Mouse (Mus musculus) heart, adult 2 months (tissue): ENCODE measurements at regions not wholly inside any gene's neighbourhood (a gene's known extent, or its start where the extent isn't known, plus 50 kb on each side); places are given as distances from the start of the nearest gene placed in this dataset.
A peak's percentile ranks its signal among the peaks of the same experiment; 100 is the strongest.

Experiments
- DNase-seq, 2 experiments: peaks; one replicate each; pipeline ENCODE4 v3.0.0; 2021
- H3K27ac ChIP-seq: fragments of 200-600 bp; 2 replicates; pipeline ENCODE4 v1.8.1; 2022
- H3K27me3 ChIP-seq: fragments of 200-500 bp; 2 replicates; pipeline ENCODE4 v1.6.1; 2012; ENCODE audit warnings: mild to moderate bottlenecking, low read length, inconsistent platforms, mixed read lengths; ENCODE audit not compliant: control insufficient read depth, insufficient read depth
- H3K36me3 ChIP-seq: fragments of 200-500 bp; 2 replicates; pipeline ENCODE4 v1.6.1; 2012; ENCODE audit warnings: low read length, inconsistent platforms; ENCODE audit not compliant: control insufficient read depth, insufficient read depth
- H3K4me1 ChIP-seq: fragments of 200-500 bp; 2 replicates; pipeline ENCODE4 v1.6.1; 2011; ENCODE audit warnings: low read length; ENCODE audit not compliant: control insufficient read depth, insufficient read depth
- H3K4me3 ChIP-seq: fragments of 200-600 bp; 2 replicates; pipeline ENCODE4 v1.8.1; 2022
- H3K79me2 ChIP-seq: fragments of 200-500 bp; replicated peaks from 2 replicates; pipeline ENCODE4 v1.6.1; 2012; ENCODE audit warnings: mild to moderate bottlenecking, inconsistent platforms, low read length, moderate library complexity, mixed read lengths; ENCODE audit not compliant: control insufficient read depth, insufficient read depth
- H3K9ac ChIP-seq: fragments of 200-500 bp; 2 replicates; pipeline ENCODE4 v1.6.1; 2012; ENCODE audit warnings: low read depth, mild to moderate bottlenecking, control low read depth, inconsistent platforms, low read length, mixed read lengths
- CTCF ChIP-seq: fragments of 200-600 bp; IDR thresholded peaks from 2 replicates; pipeline ENCODE4 v1.8.1; 2022; ENCODE audit warnings: antibody characterized with exemption, mild to moderate bottlenecking, moderate library complexity
- EP300 ChIP-seq: fragments of 200-500 bp; IDR thresholded peaks from 2 replicates; pipeline ENCODE4 v1.6.1; 2011; ENCODE audit warnings: low read depth, low read length, control low read depth; ENCODE audit not compliant: insufficient read depth
- POLR2A ChIP-seq: fragments of 200-500 bp; IDR thresholded peaks from 2 replicates; pipeline ENCODE4 v1.6.1; 2011; ENCODE audit warnings: mild to moderate bottlenecking, low read depth, low read length, control low read depth; ENCODE audit not compliant: insufficient read depth
- WGBS: fragments of 180-500 bp; shearing (Covaris S2); methylation state at CpG from one replicate; pipeline ENCODE4 v1.1.7; 2018; 5-methylcytosine and 5-hydroxymethylcytosine counted together
- intact Hi-C: fragments of 180-260 bp; cut with DNase I; formaldehyde crosslinking; loops from one replicate; pipeline ENCODE4 v1.15.1; 2025

DNA sequence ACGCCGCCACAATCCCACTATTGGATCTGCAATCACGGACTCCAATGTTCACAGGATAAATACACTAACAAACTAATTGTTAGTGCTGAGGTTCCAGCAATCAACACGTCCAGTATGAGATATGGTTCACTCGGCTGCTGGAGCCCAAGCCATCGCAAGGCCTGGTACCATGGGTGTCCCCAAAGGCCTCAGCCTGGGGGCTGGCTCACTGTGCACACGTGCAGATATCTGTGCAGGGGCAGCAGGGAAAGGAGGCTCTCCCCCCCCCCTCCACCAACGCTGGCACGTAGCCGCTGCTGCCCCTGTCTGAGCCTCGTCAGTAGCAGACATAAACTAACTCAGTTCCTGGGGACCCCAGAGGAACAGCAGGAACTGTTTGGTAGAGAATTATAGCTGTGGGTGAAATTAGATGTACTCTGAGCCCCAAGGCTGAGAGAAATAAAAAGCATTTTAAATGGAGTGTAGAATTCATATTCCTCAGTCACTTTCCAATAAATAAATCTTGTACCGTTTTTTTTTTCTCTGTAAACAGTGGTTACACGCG, 210.3 kb upstream of the Mvb12b start:
- Histone ChIP-seq H3K27me3 (no peaks in the 10 kb centered on the region), H3K9ac (no peak overlapping the region), H3K27ac (no peak overlapping the region), H3K36me3 (no peaks in the 10 kb centered on the region), H3K4me3 (no peak overlapping the region), H3K4me1 (no peaks in the 10 kb centered on the region), H3K79me2 (no peaks in the 10 kb centered on the region)
- DNase-seq, result no peak
- intact Hi-C loops, result no loop called here
- TF ChIP-seq CTCF, result no peak
- TF ChIP-seq POLR2A, result no peak
- no peak for TF ChIP-seq EP300
- WGBS, result 73% methylated on average over 14 of the region's 14 CpGs

DNA sequence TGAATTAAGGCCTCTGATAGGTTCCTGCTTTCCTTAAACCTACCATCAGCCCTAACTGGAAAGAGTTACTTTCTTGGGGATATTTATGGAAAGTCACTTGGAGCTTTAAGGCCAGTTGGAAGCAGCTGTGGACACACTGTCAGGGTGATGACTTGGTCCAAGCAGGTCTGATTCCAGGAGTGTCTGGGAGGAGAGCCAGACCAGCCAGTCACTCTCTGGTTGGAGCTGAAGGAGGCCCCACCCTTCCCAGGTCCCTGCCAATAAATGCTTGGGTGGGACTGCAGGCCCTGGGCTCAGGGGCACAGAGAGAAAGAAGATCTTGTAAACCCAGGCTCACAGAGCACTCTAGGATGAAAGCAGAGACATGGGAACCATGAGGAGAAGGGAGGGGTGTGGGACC, 208.8 kb upstream of the Mvb12b start:
- intact Hi-C loops, result no loop called here
- Histone ChIP-seq H3K9ac (no peak overlapping the region), H3K4me1 (no peaks in the 10 kb centered on the region), H3K27me3 (no peaks in the 10 kb centered on the region), H3K79me2 (no peaks in the 10 kb centered on the region), H3K36me3 (no peaks in the 10 kb centered on the region), H3K4me3 (no peak overlapping the region), H3K27ac (no peak overlapping the region)
- peak; percentile 45 to 58 for DNase-seq
- TF ChIP-seq CTCF (no peak), POLR2A (no peak), EP300 (no peak)

DNA sequence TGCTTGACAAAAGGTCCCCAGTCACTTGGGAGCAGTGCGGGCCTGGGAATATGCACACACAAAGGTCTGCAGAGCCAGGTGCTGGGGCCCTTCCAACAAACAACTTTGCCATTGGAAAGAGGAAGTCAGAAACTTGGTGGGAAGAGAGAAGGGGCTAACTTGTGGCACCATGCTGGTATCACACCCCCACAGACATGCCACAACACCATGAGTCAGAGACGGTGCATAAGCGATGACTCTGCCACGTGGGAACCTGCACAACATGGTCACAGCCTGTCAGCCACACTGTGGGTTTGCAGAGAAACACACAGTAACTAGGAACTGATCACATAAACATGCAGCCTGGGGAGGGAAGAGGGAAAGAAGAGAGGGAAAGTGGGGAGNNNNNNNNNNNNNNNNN, 201.1 kb upstream of the Mvb12b start:
- DNase-seq, result no peak
- Histone ChIP-seq H3K79me2 (no peaks in the 10 kb centered on the region), H3K27me3 (no peaks in the 10 kb centered on the region), H3K4me3 (no peak overlapping the region), H3K36me3 (no peaks in the 10 kb centered on the region), H3K4me1 (no peaks in the 10 kb centered on the region), H3K27ac (no peak overlapping the region), H3K9ac (no peak overlapping the region)
- intact Hi-C loops, result no loop called here
- 58% methylated on average over 4 of the region's 4 CpGs for WGBS
- TF ChIP-seq POLR2A, result no peak
- no peak for TF ChIP-seq EP300

DNA sequence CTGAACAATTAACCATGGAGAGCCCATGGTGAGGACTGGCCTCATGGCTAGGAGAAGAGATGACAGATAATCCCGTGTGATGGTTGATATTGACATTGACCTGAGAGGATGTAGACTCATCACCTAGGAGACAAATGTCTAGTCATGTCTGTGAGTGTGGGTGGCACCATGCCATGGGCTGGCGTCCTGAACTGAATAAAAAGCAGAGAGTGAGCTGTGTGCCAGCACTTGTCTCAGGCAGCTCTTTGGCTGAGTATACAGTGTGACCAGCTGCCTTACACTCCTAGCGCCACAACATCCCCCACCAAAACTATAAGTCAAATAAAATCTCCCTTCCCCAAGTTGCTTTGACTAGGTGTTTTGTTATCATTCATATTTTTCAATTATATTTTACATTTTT, 198.4 kb upstream of the Mvb12b start:
- no peak overlapping the region for H3K4me3 ChIP-seq
- 70% methylated on average over 3 of the region's 3 CpGs for WGBS
- H3K9ac ChIP-seq, result no peak overlapping the region
- no peaks in the 10 kb centered on the region for H3K27me3 ChIP-seq
- TF ChIP-seq EP300, result no peak
- no peak for TF ChIP-seq POLR2A
- no peak for TF ChIP-seq CTCF
- H3K36me3 ChIP-seq, result no peaks in the 10 kb centered on the region
- no peaks in the 10 kb centered on the region for H3K4me1 ChIP-seq
- H3K27ac ChIP-seq, result no peak overlapping the region
- no peak for DNase-seq
- intact Hi-C loops, result no loop called here
- H3K79me2 ChIP-seq, result no peaks in the 10 kb centered on the region

DNA sequence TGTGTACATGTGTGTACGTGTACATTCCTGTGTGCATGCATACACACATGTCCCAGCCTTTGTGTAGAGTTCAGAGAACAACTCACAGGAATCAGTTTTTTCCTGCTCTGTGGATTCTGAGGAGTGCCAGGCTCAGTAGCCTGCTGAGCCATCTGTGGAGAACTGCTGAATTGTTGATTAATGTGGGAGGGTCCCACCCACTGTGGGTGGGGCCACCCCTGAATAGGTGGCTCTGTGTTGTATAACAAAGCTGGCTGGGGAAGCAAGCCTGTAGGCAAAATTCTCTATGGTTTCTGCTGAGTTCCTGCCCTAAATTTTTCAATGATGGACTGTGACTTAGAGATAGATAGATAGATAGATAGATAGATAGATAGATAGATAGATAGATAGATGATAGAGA, 196.8 kb upstream of the Mvb12b start:
- 80% methylated on average over 1 of the region's 1 CpGs for WGBS
- no peaks in the 10 kb centered on the region for H3K27me3 ChIP-seq
- H3K9ac ChIP-seq, result no peak overlapping the region
- no peaks in the 10 kb centered on the region for H3K36me3 ChIP-seq
- no peaks in the 10 kb centered on the region for H3K4me1 ChIP-seq
- no peak overlapping the region for H3K27ac ChIP-seq
- no peak for DNase-seq
- H3K4me3 ChIP-seq, result no peak overlapping the region
- intact Hi-C loops, result no loop called here
- H3K79me2 ChIP-seq, result no peaks in the 10 kb centered on the region
- no peak for TF ChIP-seq CTCF
- no peak for TF ChIP-seq POLR2A
- no peak for TF ChIP-seq EP300

DNA sequence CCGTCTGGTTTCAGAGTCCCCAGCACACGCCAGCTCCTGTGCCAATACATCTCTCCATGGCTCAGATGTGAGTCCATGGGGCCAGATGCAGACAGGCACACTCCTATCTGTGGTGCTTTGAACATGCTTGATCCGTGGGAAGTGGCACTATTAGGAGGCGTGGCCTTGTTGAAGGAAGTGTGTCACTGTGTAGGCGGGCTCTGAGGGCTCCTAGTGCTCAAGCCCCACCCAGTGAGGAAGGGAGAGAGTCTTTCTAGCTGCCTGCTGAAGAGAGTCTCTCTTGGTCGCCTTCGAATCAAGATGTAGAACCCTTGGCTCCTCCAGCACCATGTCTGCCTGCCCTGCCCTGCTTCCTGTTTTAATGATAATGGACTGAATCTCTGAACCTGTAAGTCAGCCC, 194.7 kb upstream of the Mvb12b start:
- no peaks in the 10 kb centered on the region for H3K36me3 ChIP-seq
- intact Hi-C loops, result no loop called here

More for the DNA sequence above, 194.7 kb upstream of the Mvb12b start:
- H3K4me3 ChIP-seq, result no peak overlapping the region
- no peaks in the 10 kb centered on the region for H3K4me1 ChIP-seq
- H3K79me2 ChIP-seq, result no peaks in the 10 kb centered on the region
- no peak for DNase-seq
- no peak overlapping the region for H3K27ac ChIP-seq
- TF ChIP-seq CTCF, result no peak
- no peak for TF ChIP-seq POLR2A
- TF ChIP-seq EP300, result no peak
- no peaks in the 10 kb centered on the region for H3K27me3 ChIP-seq
- WGBS, result 67% methylated on average over 7 of the region's 7 CpGs
- H3K9ac ChIP-seq, result no peak overlapping the region
